ENCODE assay signal across 13 mouse cellular contexts in genomic region chr13:77957611-77958010, GRCm38 (mm10).
"Had no signal": no experiment of that assay in that cellular context is flagged by ENCODE, and none has a peak within 500 bp of the region (broad histone marks: within the 10 kb centered on the region; RNA-seq: fewer than 3 reads in every experiment).

No protein-coding gene starts in this region.

- H3K4me3 ChIP-seq: kidney, embryonic 15.5 days; limb, embryonic 12.5 days; liver, embryonic 13.5 days; lung, embryonic 15.5 days; myocyte; neural tube, embryonic 12.5 days had no signal

- H3K4me1 ChIP-seq: kidney, embryonic 15.5 days; limb, embryonic 12.5 days; liver, embryonic 13.5 days; lung, embryonic 15.5 days; neural tube, embryonic 12.5 days had no signal

- H3K9ac ChIP-seq: kidney, embryonic 15.5 days; limb, embryonic 12.5 days; liver, embryonic 13.5 days; liver, postnatal 0 days; lung, embryonic 15.5 days; neural tube, embryonic 12.5 days had no signal

- H3K27ac ChIP-seq: kidney, embryonic 15.5 days; limb, embryonic 12.5 days; liver, embryonic 13.5 days; lung, embryonic 15.5 days; neural tube, embryonic 12.5 days had no signal

- ATAC-seq: liver, postnatal 0 days had no signal

- H3K36me3 ChIP-seq: kidney, embryonic 15.5 days; limb, embryonic 12.5 days; liver, embryonic 13.5 days; lung, embryonic 15.5 days; neural tube, embryonic 12.5 days had no signal

- H3K9me3 ChIP-seq: kidney, embryonic 15.5 days; limb, embryonic 12.5 days; liver, embryonic 13.5 days; lung, embryonic 15.5 days; neural tube, embryonic 12.5 days had no signal

- DNase-seq: kidney, adult 2 months; kidney, postnatal 25 days; liver; liver, embryonic 13.5 days; liver, postnatal 0 days; right cerebral cortex, postnatal 14 days; thymus, postnatal 36 days had no signal

- H3K27me3 ChIP-seq: kidney, embryonic 15.5 days; limb, embryonic 12.5 days; liver, embryonic 13.5 days; lung, embryonic 15.5 days; neural tube, embryonic 12.5 days had no signal

- H3K4me2 ChIP-seq: kidney, embryonic 15.5 days; limb, embryonic 12.5 days; liver, embryonic 13.5 days; lung, embryonic 15.5 days; midbrain, embryonic 11.5 days; neural tube, embryonic 12.5 days had no signal
